Mouse (Mus musculus): ENCODE measurements around the gene Mier2. TPM values are rescaled to one million over a fixed set of nuclear protein-coding genes. Genes with fewer than 3 reads are reported as not detected.
A peak's percentile ranks its signal among the peaks of the same experiment; 100 is the strongest.

The Mier2 gene
- total and polyA plus RNA-seq, 3 experiments: 22.4 to 30.2 (median 26.7) TPM

DNA sequence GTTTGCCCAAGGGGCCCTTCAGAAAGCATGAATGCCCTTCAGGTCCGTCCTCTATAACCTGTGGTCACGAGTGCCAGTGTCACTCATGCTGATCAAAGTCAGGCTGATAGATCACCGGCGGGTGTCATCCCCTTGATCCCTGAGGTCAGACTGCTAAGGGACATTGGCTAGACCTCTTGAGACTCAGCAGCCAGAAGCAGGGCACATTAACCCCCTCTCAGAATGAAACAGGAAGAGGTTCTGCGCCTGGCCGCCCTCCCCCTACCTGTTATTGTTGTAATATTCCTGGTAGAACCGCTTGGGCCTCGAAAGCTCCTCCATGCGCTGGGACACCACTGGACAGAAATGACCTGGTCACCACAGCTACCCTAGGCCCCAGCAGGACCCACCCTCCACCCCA lies 29.4 kb upstream of the Mier2 start:
- in situ Hi-C loops (cut with MboI; ENCODE audit: low pct_ligation_motif_present, low pct_unique_long_range_greater_than_20kb, low sequenced_read_pairs): no loop called here

DNA sequence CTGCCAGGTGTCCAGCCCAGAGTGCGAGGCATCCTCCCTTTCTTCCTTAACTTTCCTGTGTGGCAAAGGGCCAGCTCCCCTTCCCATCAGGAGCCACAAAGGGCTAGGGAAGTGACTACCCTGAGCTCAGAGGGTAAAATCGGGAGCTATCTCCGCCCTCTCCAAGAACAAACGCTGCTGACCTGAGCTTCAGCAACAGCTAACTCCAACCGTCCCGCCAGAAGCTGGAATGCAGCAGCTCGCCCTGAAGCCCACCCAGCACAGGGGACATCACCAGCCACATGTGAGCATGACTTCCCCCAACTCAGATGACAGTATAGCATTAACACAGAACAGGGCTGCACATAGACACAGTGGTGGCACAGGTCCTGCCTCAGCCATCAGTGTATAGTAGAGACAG lies 29.0 kb upstream of the Mier2 start:
- TF ChIP-seq CHD1 (IDR thresholded peaks at IDR 0.05; ENCODE audit: low read depth, low read length) (no peak), BHLHE40 (IDR thresholded peaks at IDR 0.05; ENCODE audit: low read depth, low read length) (no peak), ETS1 (conservative IDR thresholded peaks at IDR 0.05; ENCODE audit: low read depth, low read length) (no peak), MAX (IDR thresholded peaks at IDR 0.05; ENCODE audit: low read length) (no peak), UBTF (IDR thresholded peaks at IDR 0.05; ENCODE audit: low read depth, low read length) (no peak), USF2 (conservative IDR thresholded peaks at IDR 0.05; ENCODE audit: low read depth, low read length) (no peak), MXI1 (IDR thresholded peaks at IDR 0.05; ENCODE audit: low read depth, low read length) (no peak), CHD2 (IDR thresholded peaks at IDR 0.05; ENCODE audit: low read length) (no peak), JUND (conservative IDR thresholded peaks at IDR 0.05; ENCODE audit: low read depth, low read length) (no peak)
- Histone ChIP-seq H3K27ac (ENCODE audit: insufficient read depth, low read depth) (no peak overlapping the region), H3K4me2 (ENCODE audit: insufficient read depth, low read depth, poor library complexity, severe bottlenecking) (no peak overlapping the region), H3K36me3 (replicated peaks in 1 of 2; ENCODE audit: control insufficient read depth in 1 of 2, insufficient read depth in 1 of 2, low read length in 1 of 2) (no peaks in the 10 kb centered on the region), H3K9me3 (replicated peaks; ENCODE audit: low read length) (peaks cover 2% of the 10 kb centered on the region), H3K27me3 (replicated peaks) (peaks cover 16% of the 10 kb centered on the region), H3K4me1 (ENCODE audit: control insufficient read depth in 1 of 2, insufficient read depth in 2 of 2) (peaks cover 7 to 28% of the 10 kb centered on the region in 2 experiments; a peak in 3 of 4 replicates), H3K79me2 (replicated peaks; ENCODE audit: control insufficient read depth, extremely low read depth, insufficient read depth, poor library complexity, severe bottlenecking) (no peaks in the 10 kb centered on the region), H3K9ac (ENCODE audit: insufficient read depth, low read depth) (no peak overlapping the region), H3K4me3 (replicated peaks in 1 of 3; ENCODE audit: low read depth in 2 of 3, low read length in 2 of 3, poor library complexity in 1 of 3) (no peak overlapping the region)
- in situ Hi-C loops (cut with MboI; ENCODE audit: low pct_ligation_motif_present, low pct_unique_long_range_greater_than_20kb, low sequenced_read_pairs) (no loop called here), dilution Hi-C loops (cut with MboI; ENCODE audit: extremely low pct_ligation_motif_present, extremely low pct_unique_long_range_greater_than_20kb, low sequenced_read_pairs) (no loop called here)
- no peak for DNase-seq (ENCODE audit: extremely low read depth)

More for the DNA sequence above, 29.4 kb upstream of the Mier2 start:
- TF ChIP-seq ELF1 (IDR thresholded peaks at IDR 0.05; ENCODE audit: low read depth, low read length) (peak; percentile 50; the same call in 1 of the 2 replicates), EP300 (IDR thresholded peaks at IDR 0.05; ENCODE audit: low read length) (no peak), ZNF384 (IDR thresholded peaks at IDR 0.05; ENCODE audit: low read depth, low read length) (no peak), ZC3H11A (IDR thresholded peaks at IDR 0.05; ENCODE audit: low read depth, low read length) (no peak)
- no peaks in the 10 kb centered on the region for H3K36me3 ChIP-seq (replicated peaks in 1 of 2; ENCODE audit: control insufficient read depth in 1 of 2, insufficient read depth in 1 of 2, low read length in 1 of 2)
- H3K27ac ChIP-seq (ENCODE audit: insufficient read depth, low read depth): no peak overlapping the region
- dilution Hi-C loops (cut with MboI; ENCODE audit: extremely low pct_ligation_motif_present, extremely low pct_unique_long_range_greater_than_20kb, low sequenced_read_pairs): no loop called here
- H3K79me2 ChIP-seq (replicated peaks; ENCODE audit: control insufficient read depth, extremely low read depth, insufficient read depth, poor library complexity, severe bottlenecking): no peaks in the 10 kb centered on the region
- H3K4me1 ChIP-seq (ENCODE audit: control insufficient read depth in 1 of 2, insufficient read depth in 2 of 2): peaks cover 7 to 28% of the 10 kb centered on the region in 2 experiments; a peak in 3 of 4 replicates
- peaks cover 2% of the 10 kb centered on the region for H3K9me3 ChIP-seq (replicated peaks; ENCODE audit: low read length)
- peaks cover 12% of the 10 kb centered on the region for H3K27me3 ChIP-seq (replicated peaks)
- DNase-seq (ENCODE audit: extremely low read depth): peak; percentile 17
- no peak overlapping the region for H3K4me3 ChIP-seq (replicated peaks in 1 of 3; ENCODE audit: low read depth in 2 of 3, low read length in 2 of 3, poor library complexity in 1 of 3)
- no peak overlapping the region for H3K4me2 ChIP-seq (ENCODE audit: insufficient read depth, low read depth, poor library complexity, severe bottlenecking)
- no peak overlapping the region for H3K9ac ChIP-seq (ENCODE audit: insufficient read depth, low read depth)

DNA sequence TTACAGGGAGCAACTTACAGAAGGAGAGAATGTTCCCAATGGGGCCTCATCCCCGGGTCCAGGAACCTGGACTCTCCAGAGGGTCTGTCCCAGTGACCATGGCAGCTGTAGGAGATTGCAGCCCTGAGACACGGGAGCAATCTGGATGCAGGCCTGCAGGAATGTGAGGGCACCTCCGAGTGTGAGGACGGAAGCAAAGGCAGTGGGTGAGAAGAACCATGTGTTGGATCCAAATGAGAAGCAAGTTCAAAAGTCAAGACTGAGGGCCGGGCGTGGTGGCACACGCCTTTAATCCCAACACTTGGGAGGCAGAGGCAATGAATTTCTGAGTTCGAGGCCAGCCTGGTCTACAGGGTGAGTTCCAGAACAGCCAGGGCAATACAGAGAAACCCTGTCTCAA lies 26.5 kb upstream of the Mier2 start:
- TF ChIP-seq CTCF (conservative IDR thresholded peaks at IDR 0.05 in 1 of 2, IDR thresholded peaks at IDR 0.05 in 1 of 2; ENCODE audit: low read depth in 2 of 2, low read length in 2 of 2) (no peak), BHLHE40 (IDR thresholded peaks at IDR 0.05; ENCODE audit: low read depth, low read length) (no peak), NELFE (IDR thresholded peaks at IDR 0.05; ENCODE audit: low read depth, low read length) (no peak), JUN (IDR thresholded peaks at IDR 0.05; ENCODE audit: insufficient read depth, low read depth, low read length) (no peak), PAX5 (IDR thresholded peaks at IDR 0.05; ENCODE audit: low read length) (no peak), SMC3 (IDR thresholded peaks at IDR 0.05; ENCODE audit: low read depth, low read length) (no peak), HCFC1 (IDR thresholded peaks at IDR 0.05; ENCODE audit: low read depth, low read length) (no peak), RCOR1 (conservative IDR thresholded peaks at IDR 0.05; ENCODE audit: low read depth, low read length) (no peak), CHD1 (IDR thresholded peaks at IDR 0.05; ENCODE audit: low read depth, low read length) (no peak), MEF2A (IDR thresholded peaks at IDR 0.05; ENCODE audit: borderline replicate concordance, low read depth, low read length) (no peak), KAT2A (IDR thresholded peaks at IDR 0.05; ENCODE audit: insufficient replicate concordance, low read length) (no peak), POLR2AphosphoS2 (IDR thresholded peaks at IDR 0.05; ENCODE audit: low read depth, low read length) (no peak), CHD2 (IDR thresholded peaks at IDR 0.05; ENCODE audit: low read length) (no peak), ELF1 (IDR thresholded peaks at IDR 0.05; ENCODE audit: low read depth, low read length) (no peak), MAX (IDR thresholded peaks at IDR 0.05; ENCODE audit: low read length) (no peak), IRF4 (IDR thresholded peaks at IDR 0.05; ENCODE audit: low read depth, low read length) (no peak)
- H3K4me1 ChIP-seq (ENCODE audit: control insufficient read depth in 1 of 2, insufficient read depth in 2 of 2): peaks cover 4 to 15% of the 10 kb centered on the region in 2 experiments; a peak in 3 of 4 replicates
- no peak overlapping the region for H3K9ac ChIP-seq (ENCODE audit: insufficient read depth, low read depth)
- dilution Hi-C loops (cut with MboI; ENCODE audit: extremely low pct_ligation_motif_present, extremely low pct_unique_long_range_greater_than_20kb, low sequenced_read_pairs) (no loop called here), in situ Hi-C loops (cut with MboI; ENCODE audit: low pct_ligation_motif_present, low pct_unique_long_range_greater_than_20kb, low sequenced_read_pairs) (no loop called here)
- no peak overlapping the region for H3K4me3 ChIP-seq (replicated peaks in 1 of 3; ENCODE audit: low read depth in 2 of 3, low read length in 2 of 3, poor library complexity in 1 of 3)
- no peaks in the 10 kb centered on the region for H3K79me2 ChIP-seq (replicated peaks; ENCODE audit: control insufficient read depth, extremely low read depth, insufficient read depth, poor library complexity, severe bottlenecking)
- no peak for DNase-seq (ENCODE audit: extremely low read depth)
- no peak overlapping the region for H3K27ac ChIP-seq (ENCODE audit: insufficient read depth, low read depth)
- H3K9me3 ChIP-seq (replicated peaks; ENCODE audit: low read length): peaks cover 2% of the 10 kb centered on the region
- H3K4me2 ChIP-seq (ENCODE audit: insufficient read depth, low read depth, poor library complexity, severe bottlenecking): no peak overlapping the region
- H3K27me3 ChIP-seq (replicated peaks): peaks cover 37% of the 10 kb centered on the region
- H3K36me3 ChIP-seq (replicated peaks in 1 of 2; ENCODE audit: control insufficient read depth in 1 of 2, insufficient read depth in 1 of 2, low read length in 1 of 2): no peaks in the 10 kb centered on the region
